Mouse (Mus musculus) embryonic facial prominence, embryonic 15.5 days (tissue): ENCODE results near the gene Phip. TPM values are rescaled to one million over a fixed set of nuclear protein-coding genes. Genes with fewer than 3 reads are reported as not detected.

Experiments
- ATAC-seq: fragments of 200-750 bp; cut with Nextera tagmentation; 2 replicates; pipeline ENCODE4 v1.8.0; 2017; ENCODE audit warnings: low read depth, moderate TSS enrichment; ENCODE audit not compliant: insufficient number of reproducible peaks, low FRiP score, low TSS enrichment
- H3K27ac ChIP-seq: fragments of 300-500 bp; sonication (generic); replicated peaks from 2 replicates; pipeline ENCODE4 v1.5.1; 2015; ENCODE audit warnings: mild to moderate bottlenecking, inconsistent platforms
- H3K27me3 ChIP-seq: fragments of 300-500 bp; sonication (generic); 2 replicates; pipeline ENCODE4 v1.6.1; 2015; ENCODE audit warnings: inconsistent platforms
- H3K36me3 ChIP-seq: fragments of 300-500 bp; sonication (generic); 2 replicates; pipeline ENCODE4 v1.6.1; 2015; ENCODE audit warnings: mild to moderate bottlenecking, inconsistent platforms
- H3K4me1 ChIP-seq: fragments of 300-500 bp; sonication (generic); 2 replicates; pipeline ENCODE4 v1.6.1; 2015; ENCODE audit warnings: inconsistent platforms
- H3K4me2 ChIP-seq: fragments of 300-500 bp; sonication (generic); replicated peaks from 2 replicates; pipeline ENCODE4 v1.6.1; 2015; ENCODE audit warnings: mild to moderate bottlenecking, inconsistent platforms
- H3K4me3 ChIP-seq: fragments of 300-500 bp; sonication (generic); replicated peaks from 2 replicates; pipeline ENCODE4 v1.5.1; 2015; ENCODE audit warnings: mild to moderate bottlenecking, inconsistent platforms
- H3K9ac ChIP-seq: fragments of 300-500 bp; sonication (generic); 2 replicates; pipeline ENCODE4 v1.6.1; 2015; ENCODE audit warnings: inconsistent platforms
- H3K9me3 ChIP-seq: fragments of 300-500 bp; sonication (generic); replicated peaks from 2 replicates; pipeline ENCODE4 v1.6.1; 2016; ENCODE audit warnings: inconsistent platforms
- WGBS: fragments of 180-500 bp; shearing (Covaris S2); methylation state at CpG from one replicate; pipeline ENCODE4 v1.1.7; 2015; 5-methylcytosine and 5-hydroxymethylcytosine counted together
- polyA plus RNA-seq: library from polyadenylated mRNA; unstranded; fragments of >200 nt; fragmentation: Nextera tagmentation; extraction: Ambion mirVana; gene quantifications from 2 replicates; pipeline ENCODE4 v1.2.1, GENCODE M21; 2015

Phip gene
- polyA plus RNA-seq, 1 experiment from 2014 or later: 86.7 TPM

DNA sequence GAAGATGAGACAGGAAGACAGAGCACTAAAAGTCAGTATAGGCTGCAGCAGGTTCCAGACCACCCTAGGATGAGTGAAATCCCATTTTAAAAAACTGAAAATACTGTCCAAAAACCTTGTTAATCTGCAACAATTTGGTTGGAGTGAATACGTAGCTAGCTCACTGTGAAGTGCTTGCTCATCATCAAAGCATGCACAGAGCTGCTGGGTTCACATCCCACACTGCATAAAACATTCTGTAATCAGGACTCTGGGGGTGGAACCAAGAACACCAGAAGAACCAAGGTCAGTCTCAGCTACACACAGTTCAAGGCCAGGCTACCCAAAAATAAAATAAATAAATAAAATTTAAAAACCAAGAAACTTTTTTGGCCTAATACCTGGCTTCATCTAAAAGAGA is 3.9 kb downstream of the Phip start:
- no peak overlapping the region for H3K4me2 ChIP-seq
- ATAC-seq: no peak

DNA sequence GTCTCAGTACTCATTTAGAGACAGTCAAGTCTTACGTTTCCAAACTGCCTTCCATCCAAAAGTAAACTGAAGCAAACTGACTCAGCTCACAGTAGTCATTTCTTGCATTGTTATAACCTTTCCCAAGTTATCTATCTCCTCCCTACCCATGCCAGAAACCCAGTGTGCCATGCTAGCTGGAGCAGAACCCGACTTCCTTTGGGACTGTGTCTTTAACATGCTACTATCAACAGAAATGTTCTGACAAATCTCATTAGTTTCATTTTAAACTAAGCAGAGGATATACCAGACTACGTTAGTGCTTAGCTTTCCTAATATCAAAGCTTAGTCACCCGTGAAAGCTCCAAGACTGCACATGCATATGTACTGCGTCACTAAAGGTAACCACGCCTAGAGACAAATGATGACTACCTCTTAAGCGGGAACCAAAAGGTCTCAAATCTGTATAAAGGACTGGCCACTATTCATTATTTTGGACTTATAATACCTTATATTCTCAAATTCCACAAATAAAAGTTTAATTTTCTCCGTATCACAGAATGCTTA is 8.2 kb downstream of the Phip start:
- no peak for ATAC-seq

More for the DNA sequence above, 3.9 kb downstream of the Phip start:
- 41% methylated on average over 1 of the region's 1 CpGs for WGBS
- no peaks in the 10 kb centered on the region for H3K36me3 ChIP-seq
- no peaks in the 10 kb centered on the region for H3K9me3 ChIP-seq
- H3K27me3 ChIP-seq: no peaks in the 10 kb centered on the region
- H3K9ac ChIP-seq: no peak overlapping the region
- no peak overlapping the region for H3K27ac ChIP-seq
- H3K4me1 ChIP-seq: peaks cover 17% of the 10 kb centered on the region
- H3K4me3 ChIP-seq: no peak overlapping the region

DNA sequence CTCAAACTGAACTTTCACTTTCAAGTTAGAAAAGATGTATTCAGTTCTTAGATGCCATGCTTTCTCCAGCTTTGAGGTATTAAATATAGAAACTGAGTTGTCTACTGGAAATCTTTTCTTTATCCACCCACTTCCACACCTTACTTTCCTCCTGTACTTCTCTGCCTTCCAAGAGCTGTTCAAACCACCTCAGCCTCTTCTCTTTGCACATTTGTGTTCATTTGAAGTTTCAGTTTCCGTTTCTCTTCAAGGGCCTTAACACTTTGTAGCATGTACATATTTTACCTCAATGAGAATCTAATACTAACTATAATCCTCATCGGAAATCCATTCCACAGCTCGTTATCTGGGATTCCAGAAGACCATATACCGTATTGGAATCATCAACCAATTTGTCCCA is 11.3 kb downstream of the Phip start:
- H3K27ac ChIP-seq: no peak overlapping the region
- H3K27me3 ChIP-seq: no peaks in the 10 kb centered on the region
- H3K36me3 ChIP-seq: no peaks in the 10 kb centered on the region
- H3K4me2 ChIP-seq: no peak overlapping the region
- H3K9ac ChIP-seq: no peak overlapping the region
- no peaks in the 10 kb centered on the region for H3K9me3 ChIP-seq
- WGBS: 79% methylated on average over 4 of the region's 4 CpGs
- no peak for ATAC-seq
- H3K4me1 ChIP-seq: 0 out of 2 replicates have a peak, but pooled peaks cover 2% of the 10 kb centered on the region
- H3K4me3 ChIP-seq: no peak overlapping the region

More for the DNA sequence above, 8.2 kb downstream of the Phip start:
- Histone ChIP-seq H3K36me3 (no peaks in the 10 kb centered on the region), H3K27ac (no peak overlapping the region), H3K4me2 (no peak overlapping the region), H3K27me3 (no peaks in the 10 kb centered on the region), H3K4me1 (0 out of 2 replicates have a peak, but pooled peaks cover 10% of the 10 kb centered on the region), H3K9me3 (no peaks in the 10 kb centered on the region), H3K9ac (no peak overlapping the region), H3K4me3 (no peak overlapping the region)
- WGBS: 74% methylated on average over 8 of the region's 8 CpGs

DNA sequence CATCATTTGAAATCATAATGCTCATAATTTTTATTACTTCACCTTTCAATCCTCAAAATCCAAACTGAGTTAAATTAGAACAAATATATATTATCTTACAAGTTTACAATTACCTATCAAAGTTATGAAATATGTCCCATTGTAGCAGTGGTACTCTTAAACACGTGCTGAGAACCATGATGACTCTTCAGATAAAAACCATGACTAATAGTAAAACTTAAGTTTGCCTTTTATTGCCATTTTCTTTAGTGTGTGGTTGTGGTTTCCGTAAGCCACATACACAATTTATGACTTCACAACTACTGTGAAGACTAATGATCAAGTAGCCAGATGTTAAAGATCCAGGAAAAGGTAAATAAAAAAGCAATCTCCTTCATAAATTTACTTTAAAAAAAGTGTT is 14.0 kb downstream of the Phip start:
- no peak for ATAC-seq
- peaks cover 3% of the 10 kb centered on the region; the same call in 1 of the 2 replicates for H3K36me3 ChIP-seq
- H3K4me1 ChIP-seq: no peaks in the 10 kb centered on the region
- H3K4me3 ChIP-seq: no peak overlapping the region
- 72% methylated on average over 2 of the region's 2 CpGs for WGBS
- H3K4me2 ChIP-seq: no peak overlapping the region
- H3K9me3 ChIP-seq: no peaks in the 10 kb centered on the region
- no peak overlapping the region for H3K9ac ChIP-seq
- H3K27me3 ChIP-seq: no peaks in the 10 kb centered on the region
- H3K27ac ChIP-seq: no peak overlapping the region

DNA sequence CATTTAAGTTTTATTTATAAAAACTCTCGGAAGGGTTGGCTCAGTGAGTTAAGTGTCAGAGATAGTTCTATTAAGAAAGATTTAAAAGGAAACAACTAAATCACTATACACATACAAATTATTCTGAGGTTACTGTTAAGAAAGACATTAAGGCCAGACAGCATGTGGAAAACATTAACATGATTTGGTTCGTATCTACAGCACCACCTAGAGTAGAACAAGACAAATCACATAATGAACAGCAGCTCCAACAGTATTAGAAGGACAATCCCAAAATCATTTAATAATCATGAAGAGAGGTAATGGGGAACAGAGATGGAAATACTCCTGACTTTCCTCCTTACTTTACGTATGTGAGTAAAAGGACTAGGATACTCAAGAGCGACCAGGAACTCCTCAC is 20.0 kb downstream of the Phip start:
- WGBS: 53% methylated on average over 4 of the region's 4 CpGs
- Histone ChIP-seq H3K4me1 (no peaks in the 10 kb centered on the region), H3K9ac (no peak overlapping the region), H3K4me3 (no peak overlapping the region), H3K36me3 (peaks cover 15% of the 10 kb centered on the region), H3K27me3 (no peaks in the 10 kb centered on the region), H3K4me2 (no peak overlapping the region), H3K27ac (no peak overlapping the region), H3K9me3 (no peaks in the 10 kb centered on the region)
- ATAC-seq: no peak

DNA sequence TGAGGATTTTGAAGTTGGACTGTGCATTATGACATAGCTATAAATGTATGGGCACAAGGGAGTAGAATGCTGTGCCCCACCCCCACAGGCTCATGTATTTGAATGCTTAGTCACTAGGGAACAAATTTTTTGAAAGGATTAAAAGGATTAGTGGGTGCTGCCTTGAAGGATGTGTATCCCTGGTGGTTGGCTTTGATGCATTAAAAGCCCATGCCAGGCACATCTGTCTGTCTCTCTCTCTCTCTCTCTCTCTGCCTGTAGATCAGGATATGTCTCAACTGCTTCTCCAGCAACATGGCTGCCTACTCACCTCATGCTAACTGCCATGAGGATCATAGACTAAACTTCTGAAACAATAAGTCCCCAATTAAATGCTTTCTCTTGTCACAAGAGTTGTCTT is 23.0 kb downstream of the Phip start:
- Histone ChIP-seq H3K27me3 (no peaks in the 10 kb centered on the region), H3K4me3 (no peak overlapping the region), H3K36me3 (peaks cover 12% of the 10 kb centered on the region), H3K9ac (no peak overlapping the region), H3K4me2 (no peak overlapping the region), H3K4me1 (no peaks in the 10 kb centered on the region), H3K27ac (no peak overlapping the region), H3K9me3 (no peaks in the 10 kb centered on the region)
- ATAC-seq: no peak

DNA sequence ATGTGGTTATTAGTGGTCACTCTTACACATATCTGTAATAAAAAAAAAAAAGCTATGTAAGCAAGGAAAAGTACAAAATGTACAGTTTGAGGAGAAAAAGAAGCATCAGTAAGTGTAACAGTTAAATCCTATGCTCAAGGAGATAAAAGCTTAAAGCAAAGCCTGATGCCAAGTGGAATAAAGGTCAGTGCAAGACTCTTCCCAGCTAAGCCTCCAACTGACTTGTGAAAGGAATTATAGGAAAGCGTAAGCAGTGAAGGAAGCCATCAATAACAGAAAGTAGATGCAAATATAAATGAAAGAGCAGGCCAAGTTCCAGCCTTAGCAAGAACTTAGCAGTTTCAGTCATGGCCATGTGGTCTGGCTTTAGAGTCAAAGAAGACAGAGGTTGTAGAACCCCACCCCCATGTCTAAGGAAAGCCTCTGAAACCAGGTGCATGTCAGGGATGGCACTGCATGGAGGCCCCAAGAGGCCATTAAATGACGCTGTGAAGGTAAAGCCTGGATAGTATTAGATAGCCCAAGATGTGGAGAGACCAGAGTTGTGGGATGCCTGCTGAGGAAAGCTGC is 23.8 kb downstream of the Phip start:
- WGBS: 89% methylated on average over 2 of the region's 2 CpGs
- H3K9ac ChIP-seq: no peak overlapping the region
- H3K27ac ChIP-seq: no peak overlapping the region
- no peak for ATAC-seq
- no peak overlapping the region for H3K4me3 ChIP-seq
- H3K4me1 ChIP-seq: no peaks in the 10 kb centered on the region
- no peak overlapping the region for H3K4me2 ChIP-seq
- no peaks in the 10 kb centered on the region for H3K27me3 ChIP-seq
- peaks cover 12% of the 10 kb centered on the region for H3K36me3 ChIP-seq
- H3K9me3 ChIP-seq: no peaks in the 10 kb centered on the region

DNA sequence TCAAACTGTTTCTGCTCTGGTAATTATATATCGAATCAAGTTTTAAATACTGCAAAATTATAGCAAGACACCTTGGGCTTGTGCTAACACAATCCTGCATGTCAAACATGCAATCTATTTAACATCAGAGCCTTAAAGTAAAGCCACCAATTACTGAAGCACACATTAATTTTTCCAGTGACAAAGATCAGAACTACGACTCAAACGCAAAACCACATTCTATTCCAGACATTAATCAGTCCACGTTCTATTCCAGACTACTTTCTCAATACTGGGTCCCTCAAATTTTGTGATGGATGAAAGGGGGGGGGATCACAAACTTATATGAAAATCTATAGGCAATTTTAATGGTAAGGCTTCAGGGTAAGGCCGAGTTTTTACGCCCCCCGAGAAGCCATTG is 68.1 kb downstream of the Phip start:
- H3K4me3 ChIP-seq: no peak overlapping the region
- WGBS: 89% methylated on average over 7 of the region's 7 CpGs
- ATAC-seq: no peak
- peaks cover 36% of the 10 kb centered on the region for H3K36me3 ChIP-seq
- no peaks in the 10 kb centered on the region for H3K4me1 ChIP-seq
- no peak overlapping the region for H3K9ac ChIP-seq
- H3K27ac ChIP-seq: no peak overlapping the region
- no peaks in the 10 kb centered on the region for H3K27me3 ChIP-seq
- H3K4me2 ChIP-seq: no peak overlapping the region
- no peaks in the 10 kb centered on the region for H3K9me3 ChIP-seq

DNA sequence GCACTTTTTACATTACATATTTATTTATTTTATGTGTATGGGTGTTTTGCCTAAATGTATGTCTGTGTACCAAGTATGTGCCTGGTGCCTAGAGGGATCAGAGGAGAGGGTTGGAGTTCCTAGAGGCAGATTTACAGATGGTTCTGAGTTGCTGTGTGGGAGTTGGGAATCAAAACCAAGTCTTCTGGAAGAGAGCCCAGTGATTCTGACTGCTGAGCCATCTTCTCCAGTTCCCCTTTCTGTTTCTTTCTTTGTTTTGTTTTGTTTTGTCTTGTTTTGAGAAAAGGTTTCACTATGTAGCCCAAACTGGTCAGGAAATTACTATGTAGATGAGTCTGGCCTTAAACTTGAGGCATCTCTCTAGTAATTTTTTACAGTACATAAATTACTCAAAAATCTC is 86.7 kb downstream of the Phip start:
- Histone ChIP-seq H3K4me3 (no peak overlapping the region), H3K4me2 (no peak overlapping the region), H3K9ac (no peak overlapping the region), H3K9me3 (no peaks in the 10 kb centered on the region), H3K36me3 (peaks cover 46% of the 10 kb centered on the region), H3K27ac (no peak overlapping the region), H3K27me3 (no peaks in the 10 kb centered on the region), H3K4me1 (no peaks in the 10 kb centered on the region)
- ATAC-seq: no peak

DNA sequence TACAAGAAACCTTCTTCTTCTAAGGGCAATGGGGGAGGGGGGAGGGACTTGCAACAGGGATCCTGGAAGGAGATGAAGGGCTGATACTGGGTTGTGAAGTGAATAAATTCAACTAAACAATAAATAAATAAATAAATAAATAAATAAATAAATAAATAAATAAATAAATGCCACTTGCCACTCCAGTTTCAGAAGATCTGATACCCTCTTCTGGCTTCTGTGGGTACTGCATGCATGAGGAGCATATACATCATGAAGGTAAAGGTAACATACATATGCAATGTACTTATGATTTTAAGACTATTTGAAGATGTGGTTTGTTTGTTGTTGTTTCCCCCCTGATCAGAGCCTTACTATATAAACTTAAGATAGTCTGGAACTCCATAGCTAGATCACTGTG is 91.1 kb downstream of the Phip start:
- peaks cover 48% of the 10 kb centered on the region for H3K36me3 ChIP-seq
- no peak for ATAC-seq

DNA sequence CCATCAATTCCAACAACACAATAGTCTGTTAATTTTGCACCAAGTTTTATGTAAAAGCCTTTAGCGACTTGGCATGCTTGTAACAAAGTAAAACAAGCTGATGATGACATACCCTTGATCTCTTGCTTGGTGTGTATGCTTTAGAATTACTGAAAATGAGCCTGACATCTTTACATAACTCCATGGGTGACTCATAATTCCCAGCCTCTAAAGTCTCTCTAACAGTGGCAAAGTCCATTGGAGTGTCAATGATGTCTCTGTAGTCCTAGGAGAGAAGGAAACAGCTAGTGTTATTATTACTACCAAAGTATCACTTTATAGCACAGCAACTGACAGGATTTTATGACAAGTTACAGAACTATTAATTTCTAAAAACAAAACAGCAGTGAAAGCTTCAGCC is 98.2 kb downstream of the Phip start:
- no peak for ATAC-seq
- H3K36me3 ChIP-seq: peaks cover 50% of the 10 kb centered on the region
- H3K4me1 ChIP-seq: no peaks in the 10 kb centered on the region
- H3K9me3 ChIP-seq: no peaks in the 10 kb centered on the region
- H3K4me3 ChIP-seq: no peak overlapping the region
- H3K9ac ChIP-seq: no peak overlapping the region
- WGBS: 88% methylated on average over 1 of the region's 1 CpGs
- H3K4me2 ChIP-seq: no peak overlapping the region
- H3K27me3 ChIP-seq: no peaks in the 10 kb centered on the region
- H3K27ac ChIP-seq: no peak overlapping the region

More for the DNA sequence above, 91.1 kb downstream of the Phip start:
- Histone ChIP-seq H3K27ac (no peak overlapping the region), H3K4me2 (no peak overlapping the region), H3K9ac (no peak overlapping the region), H3K9me3 (no peaks in the 10 kb centered on the region), H3K27me3 (no peaks in the 10 kb centered on the region), H3K4me3 (no peak overlapping the region), H3K4me1 (no peaks in the 10 kb centered on the region)

DNA sequence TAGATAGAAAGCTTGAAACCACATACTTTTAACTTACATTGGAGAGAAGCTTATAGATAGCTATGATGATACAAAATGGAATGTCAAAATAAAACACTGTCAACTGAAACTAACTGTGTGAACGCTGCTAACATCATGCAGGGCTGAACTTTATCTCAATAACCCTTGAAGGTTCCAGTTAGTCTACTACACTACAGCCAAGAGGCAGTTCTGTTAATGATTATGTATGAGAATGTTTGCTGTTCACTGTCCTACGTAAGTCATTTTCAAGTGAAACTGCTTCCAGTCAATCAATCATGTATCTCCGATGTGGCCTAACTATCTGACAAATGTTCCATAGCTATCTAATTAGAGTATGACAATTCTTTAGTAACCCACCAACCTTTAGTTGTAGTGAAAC is 107.6 kb downstream of the Phip start:
- no peak overlapping the region for H3K9ac ChIP-seq
- no peaks in the 10 kb centered on the region for H3K4me1 ChIP-seq
- 77% methylated on average over 3 of the region's 3 CpGs for WGBS
- no peaks in the 10 kb centered on the region for H3K27me3 ChIP-seq
- ATAC-seq: no peak
- H3K4me3 ChIP-seq: no peak overlapping the region
- H3K4me2 ChIP-seq: no peak overlapping the region
- no peak overlapping the region for H3K27ac ChIP-seq
- H3K36me3 ChIP-seq: peaks cover 11% of the 10 kb centered on the region
- H3K9me3 ChIP-seq: no peaks in the 10 kb centered on the region
